Mouse (Mus musculus): ENCODE measurements around the gene Ercc5.

The Ercc5 gene

GRCm38 (mm10) chr1:44178086-44178485 lies 30.5 kb downstream of the Ercc5 start:
- no peak for DNase-seq

DNA sequence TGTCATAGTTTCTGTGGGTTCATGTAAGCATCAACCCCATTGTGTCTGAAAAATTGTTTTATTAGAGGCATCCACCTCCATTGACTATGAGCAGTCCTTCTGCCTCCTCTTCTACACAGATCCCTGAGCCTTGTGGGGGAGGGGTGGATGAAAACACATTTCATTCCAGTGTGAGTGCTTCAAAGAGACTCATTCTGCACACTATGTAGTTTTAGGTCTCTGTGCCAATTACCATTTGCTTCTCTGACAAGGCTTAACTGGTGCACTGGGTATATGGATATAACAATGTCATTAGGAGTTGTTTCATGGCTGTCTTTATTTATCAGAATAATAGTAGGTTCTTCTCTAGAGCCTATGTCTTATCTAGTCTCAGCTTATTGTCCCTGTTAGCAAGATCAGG lies 38.9 kb downstream of the Ercc5 start:
- DNase-seq, result no peak

DNA sequence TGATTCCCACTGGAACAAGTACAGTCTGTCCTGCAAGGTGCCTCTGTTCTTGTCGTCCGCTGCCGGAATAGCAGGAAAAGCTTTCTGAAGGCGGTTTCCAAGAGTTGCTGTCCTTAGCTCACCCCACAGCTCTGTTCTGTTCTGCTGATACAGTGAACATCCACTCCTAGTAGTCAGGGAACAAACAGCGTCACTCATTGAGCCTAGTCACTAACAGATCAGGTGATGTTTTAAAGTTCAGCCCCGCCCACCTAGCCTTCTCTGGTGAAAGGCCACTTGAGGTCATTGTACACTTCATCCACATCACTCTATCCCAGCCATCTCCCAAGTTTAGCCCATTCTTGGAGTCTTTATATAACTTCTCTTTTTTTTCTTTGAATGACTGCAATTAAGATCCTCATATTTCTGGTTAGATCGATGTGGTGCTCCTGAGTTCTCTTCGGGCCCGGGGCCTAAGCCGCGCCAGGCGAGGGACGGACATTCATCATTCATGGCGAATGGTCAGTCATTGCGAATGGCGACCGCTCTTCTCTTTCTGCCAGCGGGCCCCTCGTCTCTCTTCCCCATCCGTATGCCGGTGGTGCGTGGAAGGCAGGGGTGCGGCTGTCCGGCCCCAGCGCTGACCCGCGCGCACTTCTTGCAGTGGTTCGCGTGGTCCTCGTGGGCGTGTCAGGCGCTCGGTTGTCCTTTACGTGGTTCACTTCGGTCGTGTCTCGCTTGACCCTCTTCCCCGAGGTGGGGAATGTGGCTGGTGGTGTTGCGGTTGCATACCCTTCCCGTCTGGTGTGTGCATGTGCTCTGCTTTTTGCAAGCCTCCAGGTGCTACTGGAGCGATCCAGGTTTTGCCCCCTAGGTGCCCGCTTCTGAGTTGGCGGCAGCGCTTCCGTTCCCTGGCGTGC lies 51.0 kb downstream of the Ercc5 start:
- peak; percentile 76 for DNase-seq

GRCm38 (mm10) chr1:44202876-44203275 lies 55.3 kb downstream of the Ercc5 start:
- DNase-seq, result no peak

DNA sequence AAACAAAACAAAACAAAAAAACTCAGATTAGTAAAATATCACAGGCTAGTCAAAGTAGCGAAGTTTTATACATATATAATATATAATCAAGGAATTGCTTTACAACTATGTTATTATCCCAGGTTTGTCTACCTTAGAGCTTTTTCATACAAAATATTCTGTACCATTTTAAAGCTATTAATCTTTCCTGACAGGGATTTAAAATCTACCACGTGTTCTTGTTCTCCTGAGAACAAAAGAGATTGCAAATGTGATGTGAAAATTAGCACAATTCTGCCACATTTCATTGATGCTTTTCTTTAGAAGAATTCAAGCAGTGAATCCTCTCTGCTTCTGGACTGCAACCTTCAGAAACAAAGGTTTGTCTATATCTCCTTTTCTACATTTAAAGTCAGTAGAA lies 66.9 kb downstream of the Ercc5 start:
- DNase-seq, result no peak

GRCm38 (mm10) chr1:44216352-44217116 lies 69.0 kb downstream of the Ercc5 start:
- DNase-seq, result peak; percentile 33

- no peak for DNase-seq
Observed at GRCm38 (mm10) chr1:44217118-44217517, 69.6 kb downstream of the Ercc5 start.

GRCm38 (mm10) chr1:44218876-44219275 lies 71.3 kb downstream of the Ercc5 start, which contains the start of gene Mettl21e:
Gene Mettl21e (minus strand): TSS chr1:44218961.
- DNase-seq, result peak; percentile 47

GRCm38 (mm10) chr1:44229044-44229443 lies 81.5 kb downstream of the Ercc5 start:
- DNase-seq, result peak; percentile 44

Data from kidney, postnatal 14 days (tissue).